Mouse (Mus musculus) heart, postnatal 0 days (tissue): ENCODE measurements at regions not wholly inside any gene's neighbourhood (a gene's known extent, or its start where the extent isn't known, plus 50 kb on each side); places are given as distances from the start of the nearest gene placed in this dataset.

Experiments
- CTCF ChIP-seq: IDR thresholded peaks from 2 replicates; pipeline ENCODE4 v1.5.1; 2016; ENCODE audit warnings: antibody characterized with exemption, control low read depth, low read depth
- EP300 ChIP-seq: IDR thresholded peaks from 2 replicates; pipeline ENCODE4 v1.6.1; 2016; ENCODE audit warnings: antibody characterized with exemption, low read depth

DNA sequence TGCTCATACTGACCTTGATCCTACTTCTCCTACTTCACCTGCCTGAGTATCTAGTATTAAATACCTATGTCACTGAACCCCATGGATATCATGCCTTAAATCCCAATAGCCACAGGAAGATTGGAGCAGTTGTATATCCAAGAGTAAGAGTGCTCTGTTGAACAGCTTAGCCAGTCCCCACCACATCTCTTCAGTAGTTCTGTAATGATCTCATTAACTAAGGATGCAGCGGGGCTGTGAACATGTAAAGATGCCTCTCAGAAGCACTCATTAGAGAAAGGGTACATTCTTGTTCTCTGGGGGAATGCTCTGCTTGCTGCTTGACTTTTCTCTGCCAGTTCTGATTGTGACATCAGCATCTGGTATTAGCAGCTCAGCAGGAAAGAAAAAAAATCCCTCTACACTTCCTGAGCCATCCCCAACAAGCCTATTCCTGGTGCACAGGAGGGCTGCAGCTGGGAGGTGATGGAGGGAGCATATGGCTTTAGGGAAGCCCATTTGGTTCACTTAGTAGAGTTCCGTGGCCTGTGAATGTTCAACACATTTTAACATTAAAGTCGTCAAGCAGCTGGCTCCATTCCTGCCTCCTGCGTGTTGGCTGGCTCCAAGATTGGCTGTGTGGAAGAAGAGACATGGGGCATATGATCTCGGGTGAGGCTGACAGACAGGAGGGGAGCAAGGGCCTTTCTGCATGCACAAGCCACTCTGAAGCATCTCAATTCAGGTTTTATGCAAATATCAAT lies 613.1 kb upstream of the Auts2 start:
- TF ChIP-seq CTCF (no peak), EP300 (no peak)
